Mouse (Mus musculus) neutrophil, adult 65 days (primary cell): ENCODE data around the gene Gjc2. TPM values are rescaled to one million over a fixed set of nuclear protein-coding genes. Genes with fewer than 3 reads are reported as not detected.

ENCODE experiments used
- total RNA-seq: library from RNA; stranded (reverse); gene quantifications from 2 replicates; pipeline ENCODE4 v1.2.4, GENCODE M21; 2023

Gene Gjc2
- total RNA-seq, result 0.18 TPM in 1 of 2 replicates, not detected in the other

DNA sequence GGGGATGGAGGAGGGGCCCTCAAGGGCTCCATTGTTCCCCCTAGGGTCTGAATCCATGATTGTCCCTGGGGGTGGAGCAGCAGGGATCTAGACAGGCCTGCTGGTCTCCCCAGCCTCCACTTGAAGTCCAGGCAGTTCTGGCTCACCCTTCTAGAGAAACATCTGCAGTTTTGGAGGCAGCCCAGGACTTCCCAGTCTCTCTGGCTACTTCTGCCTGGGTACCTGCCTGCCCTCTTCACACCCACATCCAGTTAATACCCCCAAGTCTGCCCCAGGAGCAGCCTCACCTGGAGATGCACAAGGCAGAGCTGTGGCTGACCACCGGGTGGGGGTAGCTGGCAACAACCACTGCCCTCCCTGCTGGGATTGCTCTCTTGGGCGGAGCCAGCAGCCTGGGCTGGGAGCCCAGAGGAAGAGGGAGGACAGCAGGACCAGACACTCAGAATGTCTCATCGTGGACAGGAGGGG is at the start of gene Gjc2:
Gene Gjc2, minus strand, starts transcription at position 350 of the 468 bp plus-strand sequence.

GRCm38 (mm10) chr11:59228122-59228953 is 45.3 kb upstream of the Gjc2 start, which contains the start of gene Arf1:
TSS of gene Arf1 (minus strand) at chr11:59228270.

DNA sequence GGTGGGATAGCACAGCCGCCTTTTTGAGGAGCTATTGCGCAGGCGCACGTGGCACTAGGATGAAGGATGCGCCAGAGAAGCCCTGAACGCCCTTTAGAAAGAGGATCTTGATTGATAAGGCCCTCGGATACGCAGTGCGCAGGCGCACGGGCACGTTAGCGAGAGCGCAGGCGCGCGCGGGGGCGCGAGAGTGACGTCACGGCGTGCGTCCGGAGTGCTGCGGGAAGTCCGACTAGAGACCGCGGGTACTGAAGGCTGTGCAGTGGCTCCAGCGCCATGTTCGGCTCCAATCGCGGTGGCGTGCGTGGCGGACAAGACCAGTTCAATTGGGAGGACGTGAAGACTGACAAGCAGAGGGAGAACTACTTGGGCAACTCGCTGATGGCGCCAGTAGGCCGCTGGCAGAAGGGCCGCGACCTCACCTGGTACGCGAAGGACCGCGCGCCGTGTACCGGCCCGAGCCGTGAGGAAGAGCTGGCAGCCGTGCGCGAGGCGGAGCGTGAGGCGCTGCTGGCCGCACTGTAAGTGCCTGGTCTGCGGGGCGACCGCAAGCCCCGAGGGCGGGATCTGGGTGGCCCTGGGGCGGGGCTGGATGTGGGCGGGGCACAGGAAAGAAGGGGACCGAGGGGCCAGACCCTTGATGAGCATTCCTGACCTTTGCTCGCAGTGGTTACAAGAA is 25.3 kb upstream of the Gjc2 start, which contains the start of gene 2310033P09Rik:
Gene 2310033P09Rik, plus strand, starts transcription at position 169 of the 679 bp plus-strand sequence.

GRCm38 (mm10) chr11:59202081-59202995 is 19.3 kb upstream of the Gjc2 start, which contains the start of gene Mrpl55:
TSS of gene Mrpl55 (plus strand) at chr11:59202486.

DNA sequence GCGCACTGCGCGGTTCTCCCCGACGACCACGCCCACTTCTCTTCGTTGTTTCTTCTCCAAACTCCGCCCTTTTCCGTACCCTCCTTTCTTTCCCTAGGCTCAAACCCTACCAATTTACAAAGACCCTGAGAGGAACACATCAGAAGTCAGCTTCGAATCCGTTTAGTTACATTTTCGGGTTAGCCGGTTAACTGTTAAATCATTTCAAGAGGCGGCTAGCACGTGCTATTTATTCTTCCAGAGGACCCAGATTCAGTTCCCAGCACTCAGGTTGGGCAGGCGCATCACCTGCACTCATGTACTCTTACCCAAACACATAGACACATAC is 9.0 kb upstream of the Gjc2 start, which contains the start of gene Guk1:
Gene Guk1, minus strand, starts transcription at position 154 of the 328 bp plus-strand sequence.

GRCm38 (mm10) chr11:59163255-59164236 is 19.5 kb downstream of the Gjc2 start, which contains the start of gene Iba57:
TSS of gene Iba57 (minus strand) at chr11:59163739.

GRCm38 (mm10) chr11:59135904-59136452 is 47.0 kb downstream of the Gjc2 start, which contains the start of gene Obscn:
TSS of gene Obscn (minus strand) at chr11:59136402.

Other genes starting within 250 kb of the Gjc2 start
- gene Rnf187, start 244.3 kb downstream of the Gjc2 start, total RNA-seq, result 35.2 and 45.4 TPM in 2 replicates
- gene Hist3h2ba, start 234.3 kb downstream of the Gjc2 start, total RNA-seq, result 6.9 and 10.3 TPM in 2 replicates
- gene Hist3h2a, start 228.5 kb downstream of the Gjc2 start, total RNA-seq, result 26.3 and 37.6 TPM in 2 replicates
- 0.14 TPM in 1 of 2 replicates, not detected in the other for gene Trim17, start 228.5 kb downstream of the Gjc2 start, total RNA-seq
- 56.4 and 85.0 TPM in 2 replicates for gene Trim11, start 205.1 kb downstream of the Gjc2 start, total RNA-seq
- gene Obscn, start 46.8 kb downstream of the Gjc2 start, total RNA-seq, result not detected in 2 replicates
- gene Iba57, start 19.5 kb downstream of the Gjc2 start, total RNA-seq, result 2.1 and 4.1 TPM in 2 replicates
- gene Guk1, start 9.0 kb upstream of the Gjc2 start, total RNA-seq, result 9.7 and 11.8 TPM in 2 replicates
- gene Mrpl55, start 19.3 kb upstream of the Gjc2 start, total RNA-seq, result 7.0 and 7.5 TPM in 2 replicates
- gene 2310033P09Rik, start 25.1 kb upstream of the Gjc2 start, total RNA-seq, result 11.5 and 12.7 TPM in 2 replicates
- 338 and 342 TPM in 2 replicates for gene Arf1, start 45.1 kb upstream of the Gjc2 start, total RNA-seq
- gene Wnt3a, start 107.5 kb upstream of the Gjc2 start, total RNA-seq, result not detected in 2 replicates
- gene Wnt9a, start 123.7 kb upstream of the Gjc2 start, total RNA-seq, result not detected in 2 replicates
- not detected in 2 replicates for gene Prss38, start 192.4 kb upstream of the Gjc2 start, total RNA-seq